Mouse (Mus musculus): Measurements from ENCODE around the gene H2al3.

- TF ChIP-seq CTCF (IDR thresholded peaks at IDR 0.05; ENCODE audit: low read depth, low read length) (no peak), POLR2AphosphoS5 (IDR thresholded peaks at IDR 0.05; ENCODE audit: insufficient replicate concordance, low read depth, low read length) (no peak), GATA1 (IDR thresholded peaks at IDR 0.05; ENCODE audit: borderline replicate concordance, low read length) (no peak)
Measured at GRCm38 (mm10) chrX:9875519-9875918, 26.0 kb downstream of the H2al3 start.
